ENCODE assay signal across 8 mouse cellular contexts in genomic region chr3:27689149-27689865, GRCm38 (mm10). TPM values are rescaled to one million over a fixed set of nuclear protein-coding genes. Genes with fewer than 3 reads are reported as not detected.
A peak's percentile ranks its signal among the peaks of the same experiment; 100 is the strongest.
DNase-seq lines count a peak whose midpoint lies in the region; ATAC-seq lines count a peak whose summit lies in the region.

No protein-coding gene starts in this region.

- H3K36me3 ChIP-seq in midbrain, embryonic 14.5 days (ENCODE audit: control insufficient read depth, insufficient read depth, low read length) = no peaks in the 10 kb centered on the region

- no peak overlapping the region for H3K4me3 ChIP-seq in midbrain, embryonic 14.5 days (replicated peaks; ENCODE audit: low read depth, low read length)

- no peak overlapping the region for H3K4me2 ChIP-seq in midbrain, embryonic 14.5 days (ENCODE audit: low read length)

- H3K9me3 ChIP-seq in midbrain, embryonic 14.5 days (ENCODE audit: control insufficient read depth, low read length) = peaks cover 4% of the 10 kb centered on the region; the same call in 1 of the 2 replicates

- H3K27ac ChIP-seq in midbrain, embryonic 14.5 days (replicated peaks; ENCODE audit: low read depth, low read length) = no peak overlapping the region

- peak; percentile 73 for ATAC-seq in monocyte, adult 5-6 weeks (replicated peaks; ENCODE audit: insufficient number of reproducible peaks, low FRiP score, low TSS enrichment, poor library complexity, severe bottlenecking)
- ATAC-seq in midbrain, embryonic 14.5 days (ENCODE audit: low FRiP score, low TSS enrichment) = no peak

- no peak overlapping the region for H3K9ac ChIP-seq in midbrain, embryonic 14.5 days (replicated peaks; ENCODE audit: low read length)

- H3K27me3 ChIP-seq in midbrain, embryonic 14.5 days (ENCODE audit: control insufficient read depth, insufficient read depth, low read length) = no peaks in the 10 kb centered on the region

- 87% methylated on average over 12 of the region's 12 CpGs for WGBS in midbrain, embryonic 14.5 days

- H3K4me1 ChIP-seq in midbrain, embryonic 14.5 days (ENCODE audit: control insufficient read depth, insufficient read depth, low read length) = no peaks in the 10 kb centered on the region

- DNase-seq in layer of hippocampus, adult 11-12 months (ENCODE audit: low spot score) = peak; percentile 50
- DNase-seq in layer of hippocampus, postnatal 25 days (ENCODE audit: extremely low spot score in 1 of 2, low spot score in 1 of 2) = no peak
- peak; percentile 36 to 54 for DNase-seq in adrenal gland, postnatal 4 days (ENCODE audit: low spot score in 2 of 2)
- DNase-seq in heart, adult 18-20 months = peak; percentile 78 to 83
- DNase-seq in kidney, postnatal 36 days = peak; percentile 60 to 71
- DNase-seq in thymus, postnatal 4 days = no peak
- DNase-seq in midbrain, embryonic 14.5 days = no peak

RNA-seq across cellular contexts. Expression of gene Fndc3b, which starts 21.8 kb away (rescaled TPM):
- 10 to 100 TPM; 20.2 to 21.6 TPM for total RNA-seq in layer of hippocampus, postnatal 25 days (2021)
- total RNA-seq in adrenal gland, postnatal 4 days (2021) = 100 to 1,000 TPM; 110 TPM
- 10 to 100 TPM; 49.0 to 50.5 TPM for total RNA-seq in heart, adult 18-20 months (2021)
- total RNA-seq in monocyte, adult 5-6 weeks (2017) = 11.4 to 14.0 TPM (median 12.6 TPM) in 3 replicates
- 6.7 and 8.1 TPM in 2 replicates for polyA plus RNA-seq in midbrain, embryonic 14.5 days (2014; fragmentation: Nextera tagmentation; extraction: Ambion mirVana)

Comparison
In these comparisons a context has a peak if more than half of its experiments do, and no peak if none do; other contexts are left out.
1. DNase-seq: peak in layer of hippocampus, adult 11-12 months (single experiment), adrenal gland, postnatal 4 days (2 of 2), heart, adult 18-20 months (2 of 2) and kidney, postnatal 36 days (2 of 2); none in layer of hippocampus, postnatal 25 days (0 of 2), thymus, postnatal 4 days (single experiment) and midbrain, embryonic 14.5 days (single experiment).